Mouse (Mus musculus) lung, adult 2 months (tissue): Measurements from ENCODE around the gene Ptbp1.

Source experiments
- CTCF ChIP-seq: fragments of 200-500 bp; IDR thresholded peaks from 2 replicates; pipeline ENCODE4 v1.5.1; 2011; ENCODE audit warnings: mild to moderate bottlenecking, low read length, control low read depth; ENCODE audit not compliant: insufficient read depth
- POLR2A ChIP-seq: fragments of 200-500 bp; IDR thresholded peaks from 2 replicates; pipeline ENCODE4 v1.6.1; 2011; ENCODE audit warnings: low read depth, mild to moderate bottlenecking, control low read depth, low read length, borderline replicate concordance; ENCODE audit errors: extremely low read depth

DNA sequence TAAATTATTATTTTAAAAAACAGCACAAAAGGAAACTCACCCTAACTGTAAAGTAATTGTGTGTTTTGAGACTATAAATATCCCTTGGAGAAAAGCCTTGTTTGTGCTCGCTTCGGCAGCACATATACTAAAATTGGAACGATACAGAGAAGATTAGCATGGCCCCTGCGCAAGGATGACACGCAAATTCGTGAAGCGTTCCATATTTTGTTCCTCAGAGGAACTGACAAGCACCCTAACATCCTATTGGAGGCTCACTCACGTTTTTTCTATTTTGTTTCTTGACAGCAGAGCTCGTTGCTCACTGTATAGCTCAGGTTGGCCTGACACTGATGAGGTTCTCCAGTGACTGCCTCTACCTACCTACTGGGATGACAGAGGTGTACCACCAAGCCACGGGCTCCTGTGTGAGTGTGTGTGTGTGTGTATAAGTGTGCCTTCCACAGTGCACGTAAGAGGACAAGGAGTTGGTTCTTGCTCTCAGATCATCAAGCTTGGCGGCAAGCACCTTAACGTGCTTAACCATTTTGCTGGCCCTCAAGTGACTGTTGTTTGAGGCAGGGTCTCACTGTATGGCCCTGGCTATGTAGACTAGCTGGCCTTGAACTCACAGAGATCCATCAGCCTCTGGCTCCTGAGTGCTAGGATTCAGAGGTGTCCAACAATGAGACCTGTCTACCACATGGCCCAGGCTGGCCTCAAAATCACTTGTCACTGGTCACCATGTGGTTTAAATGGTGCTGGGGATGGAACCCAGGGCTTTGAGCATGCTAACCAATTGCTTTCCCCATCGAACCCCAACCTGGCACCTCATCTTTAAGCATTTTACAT, 55.1 kb downstream of the Ptbp1 start:
- TF ChIP-seq CTCF (no peak), POLR2A (no peak)
